Mouse (Mus musculus) myocyte (in vitro differentiated cells): ENCODE measurements around the gene Slc6a11. TPM values are rescaled to one million over a fixed set of nuclear protein-coding genes. Genes with fewer than 3 reads are reported as not detected.

Experiments used
- H3K27me3 ChIP-seq: one replicate; pipeline ENCODE4 v1.6.1; 2011; ENCODE audit not compliant: control insufficient read depth, insufficient read depth, insufficient read length
- H3K36me3 ChIP-seq: one replicate; pipeline ENCODE4 v1.6.1; 2011; ENCODE audit not compliant: control insufficient read depth, insufficient read depth
- H3K4me2 ChIP-seq: one replicate; pipeline ENCODE4 v1.6.1; 2011; ENCODE audit warnings: low read depth, control low read depth
- H3K4me3 ChIP-seq: one replicate; pipeline ENCODE4 v1.5.1; 2011; ENCODE audit warnings: mild to moderate bottlenecking, control low read depth, moderate library complexity
- H3K79me2 ChIP-seq: one replicate; pipeline ENCODE4 v1.6.1; 2011; ENCODE audit not compliant: control insufficient read depth, insufficient read depth
- H3ac ChIP-seq: one replicate; pipeline ENCODE4 v1.6.1; 2011; ENCODE audit not compliant: control insufficient read depth, insufficient read length
- CEBPB ChIP-seq: IDR thresholded peaks from 2 replicates; pipeline ENCODE4 v1.6.1; 2011; ENCODE audit warnings: mild to moderate bottlenecking, moderate library complexity; ENCODE audit not compliant: poor library complexity, insufficient read depth, severe bottlenecking
- E2F4 ChIP-seq: IDR thresholded peaks from one replicate; pipeline ENCODE4 v1.6.1; 2011; ENCODE audit warnings: mild to moderate bottlenecking, control low read depth, moderate library complexity; ENCODE audit not compliant: insufficient read depth
- MAX ChIP-seq: IDR thresholded peaks from one replicate; pipeline ENCODE4 v1.6.1; 2011; ENCODE audit warnings: low read depth, mild to moderate bottlenecking, control low read depth
- MYOD1 ChIP-seq, 3 experiments: IDR thresholded peaks; one replicate each; pipeline ENCODE4 v1.6.1; 2011; ENCODE audit warnings: control low read depth in 2 of 3, low read depth in 2 of 3, mild to moderate bottlenecking in 2 of 3, moderate library complexity in 1 of 3; ENCODE audit not compliant: insufficient read length in 2 of 3, control insufficient read depth in 1 of 3
- MYOG ChIP-seq, 3 experiments: IDR thresholded peaks; one replicate each; pipeline ENCODE4 v1.6.1; 2011; ENCODE audit warnings: control low read depth in 2 of 3, low read depth in 2 of 3, mild to moderate bottlenecking in 2 of 3; ENCODE audit not compliant: insufficient read length in 2 of 3, control insufficient read depth in 1 of 3, insufficient read depth in 1 of 3
- POLR2A ChIP-seq: IDR thresholded peaks from one replicate; pipeline ENCODE4 v1.6.1; 2011; ENCODE audit warnings: low read depth, mild to moderate bottlenecking, control low read depth, moderate library complexity; ENCODE audit not compliant: insufficient read length
- POLR2AphosphoS2 ChIP-seq: IDR thresholded peaks from one replicate; pipeline ENCODE4 v1.6.1; 2011; ENCODE audit warnings: low read depth, control low read depth; ENCODE audit not compliant: insufficient read length
- REST ChIP-seq: IDR thresholded peaks from one replicate; pipeline ENCODE4 v1.6.1; 2011; ENCODE audit warnings: mild to moderate bottlenecking, control low read depth, moderate library complexity; ENCODE audit not compliant: insufficient read depth, insufficient read length
- SRF ChIP-seq: IDR thresholded peaks from one replicate; pipeline ENCODE4 v1.6.1; 2011; ENCODE audit warnings: low read depth; ENCODE audit not compliant: control insufficient read depth, insufficient read length
- TCF12 ChIP-seq: IDR thresholded peaks from one replicate; pipeline ENCODE4 v1.6.1; 2011; ENCODE audit warnings: mild to moderate bottlenecking, control low read depth; ENCODE audit not compliant: poor library complexity, insufficient read depth, severe bottlenecking
- TCF3 ChIP-seq: IDR thresholded peaks from one replicate; pipeline ENCODE4 v1.6.1; 2011; ENCODE audit warnings: low read depth, control low read depth; ENCODE audit not compliant: insufficient read length
- USF1 ChIP-seq: IDR thresholded peaks from one replicate; pipeline ENCODE4 v1.6.1; 2011; ENCODE audit warnings: low read depth, mild to moderate bottlenecking, control low read depth, moderate library complexity
- polyA plus RNA-seq: library from polyadenylated mRNA; unstranded; fragments of >200 nt; fragmentation: generic; extraction: Trizol; gene quantifications from one replicate; pipeline ENCODE4 v1.2.1, GENCODE M21; 2012; ENCODE audit warnings: missing spikeins

Slc6a11 gene
- polyA plus RNA-seq, 1 experiment, result not detected

DNA sequence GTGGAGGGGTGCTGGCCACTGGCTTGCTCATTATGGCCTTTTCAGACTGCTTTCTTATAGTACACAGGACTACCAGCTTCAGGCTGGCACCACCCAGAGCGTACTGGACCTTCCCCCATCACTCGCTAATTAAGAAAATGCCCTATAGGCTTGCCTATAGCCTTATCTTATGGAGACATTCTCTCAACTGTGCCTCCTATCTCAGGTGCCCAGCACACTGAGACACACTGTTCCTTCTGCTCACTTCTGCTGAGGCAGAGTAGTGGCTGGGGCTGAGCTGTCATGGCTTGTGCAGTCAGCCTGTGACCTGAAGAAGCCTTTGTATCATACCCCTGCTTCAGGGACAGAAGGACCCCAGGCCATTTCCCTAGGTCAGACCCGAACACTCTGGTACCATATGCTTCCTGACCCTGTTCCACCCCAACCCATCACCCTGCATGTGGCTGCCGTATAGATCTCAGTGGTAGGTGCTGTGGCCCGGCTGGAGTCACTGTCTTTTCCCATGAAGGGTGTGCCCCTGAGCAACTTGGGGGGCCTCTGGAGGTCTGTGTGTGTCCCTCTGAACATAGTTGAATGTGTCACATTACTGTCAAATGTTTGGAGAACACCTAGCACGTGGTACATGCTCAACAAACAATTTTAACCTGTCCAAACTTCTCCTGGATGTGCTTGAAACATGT is 14.7 kb downstream of the Slc6a11 start:
- Histone ChIP-seq H3K4me3 (no peak overlapping the region), H3K36me3 (no peaks in the 10 kb centered on the region)
- TF ChIP-seq MYOG (IDR thresholded peaks at IDR 0.05; ENCODE audit: control insufficient read depth in 1 of 3, insufficient read depth in 1 of 3, insufficient read length in 2 of 3, low read depth in 2 of 3) (no peak), TCF3 (no peak)

GRCm38 (mm10) chr6:114155720-114156119 is 24.7 kb downstream of the Slc6a11 start:
- no peaks in the 10 kb centered on the region for H3K79me2 ChIP-seq
- peaks cover 64% of the 10 kb centered on the region for H3K27me3 ChIP-seq
- no peak overlapping the region for H3K4me2 ChIP-seq
- H3K4me3 ChIP-seq, result no peak overlapping the region
- H3ac ChIP-seq, result no peak overlapping the region
- no peaks in the 10 kb centered on the region for H3K36me3 ChIP-seq
- TF ChIP-seq REST (no peak), E2F4 (no peak), POLR2AphosphoS2 (no peak), MYOD1 (IDR thresholded peaks at IDR 0.05; ENCODE audit: control insufficient read depth in 1 of 3, insufficient read length in 2 of 3, low read depth in 2 of 3) (no peak), USF1 (no peak), CEBPB (no peak), MYOG (IDR thresholded peaks at IDR 0.05; ENCODE audit: control insufficient read depth in 1 of 3, insufficient read depth in 1 of 3, insufficient read length in 2 of 3, low read depth in 2 of 3) (no peak), SRF (no peak), POLR2A (no peak), TCF3 (no peak), MAX (no peak), TCF12 (no peak)

More for the DNA sequence above, 14.7 kb downstream of the Slc6a11 start:
- no peak overlapping the region for H3ac ChIP-seq
- H3K27me3 ChIP-seq, result peaks cover 48% of the 10 kb centered on the region
- H3K4me2 ChIP-seq, result no peak overlapping the region
- no peaks in the 10 kb centered on the region for H3K79me2 ChIP-seq

- no peak for TF ChIP-seq MYOD1 (IDR thresholded peaks at IDR 0.05; ENCODE audit: control insufficient read depth in 1 of 3, insufficient read length in 2 of 3, low read depth in 2 of 3)
- no peak for TF ChIP-seq MAX
- TF ChIP-seq CEBPB, result no peak
- TF ChIP-seq TCF12, result no peak
- TF ChIP-seq USF1, result no peak
- no peak for TF ChIP-seq E2F4
- TF ChIP-seq REST, result no peak
- no peak for TF ChIP-seq TCF3
- no peak for TF ChIP-seq POLR2A
- TF ChIP-seq SRF, result no peak
- TF ChIP-seq POLR2AphosphoS2, result no peak
- Histone ChIP-seq H3K4me3 (no peak overlapping the region), H3K4me2 (no peak overlapping the region), H3K79me2 (no peaks in the 10 kb centered on the region), H3ac (no peak overlapping the region), H3K27me3 (peaks cover 44% of the 10 kb centered on the region), H3K36me3 (no peaks in the 10 kb centered on the region)
Measured at GRCm38 (mm10) chr6:114158811-114159210, 27.8 kb downstream of the Slc6a11 start.

DNA sequence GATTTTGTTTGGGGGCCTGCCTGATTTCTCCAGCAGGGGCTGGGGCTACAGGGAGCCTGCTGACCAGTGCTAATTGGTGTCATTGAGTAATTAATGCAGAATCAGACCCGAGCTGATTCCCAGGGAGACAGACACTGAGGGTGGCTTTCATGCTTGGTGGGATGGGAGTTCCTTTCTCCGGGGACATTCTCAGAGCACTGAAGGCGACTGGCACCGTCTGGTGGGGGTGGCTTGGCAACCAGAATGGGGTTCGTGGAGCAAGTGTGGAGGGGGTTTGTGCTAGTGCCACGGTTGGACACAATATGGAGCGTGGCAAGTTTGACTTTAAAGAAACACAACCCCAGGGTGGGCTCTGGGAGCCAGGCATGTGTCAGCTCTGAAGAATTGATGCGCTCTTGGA is 29.7 kb downstream of the Slc6a11 start:
- no peaks in the 10 kb centered on the region for H3K79me2 ChIP-seq
- no peak overlapping the region for H3ac ChIP-seq
- no peaks in the 10 kb centered on the region for H3K36me3 ChIP-seq
- TF ChIP-seq TCF3 (no peak), MYOD1 (IDR thresholded peaks at IDR 0.05; ENCODE audit: control insufficient read depth in 1 of 3, insufficient read length in 2 of 3, low read depth in 2 of 3) (no peak), MYOG (IDR thresholded peaks at IDR 0.05; ENCODE audit: control insufficient read depth in 1 of 3, insufficient read depth in 1 of 3, insufficient read length in 2 of 3, low read depth in 2 of 3) (no peak), POLR2AphosphoS2 (no peak), POLR2A (no peak), USF1 (no peak)
- H3K4me2 ChIP-seq, result no peak overlapping the region
- H3K4me3 ChIP-seq, result no peak overlapping the region
- H3K27me3 ChIP-seq, result peaks cover 48% of the 10 kb centered on the region

DNA sequence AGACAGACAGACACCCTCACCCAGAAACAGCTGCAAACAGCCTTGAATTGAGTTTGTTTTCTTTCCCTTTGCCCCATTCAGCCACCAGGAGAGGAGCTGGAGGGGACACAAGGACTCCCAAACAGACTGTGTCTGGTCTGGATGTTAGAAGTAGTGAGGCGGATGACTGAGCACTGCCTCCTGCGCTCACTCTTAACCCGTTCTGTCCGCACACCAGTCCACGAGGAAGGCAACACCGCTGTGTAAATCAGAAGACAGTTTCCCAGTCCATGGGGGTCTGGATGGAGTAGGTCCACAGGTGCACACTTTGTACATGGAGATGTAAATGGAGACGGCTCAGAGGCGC is 43.0 kb downstream of the Slc6a11 start:
- Histone ChIP-seq H3K79me2 (no peaks in the 10 kb centered on the region), H3ac (no peak overlapping the region), H3K4me3 (no peak overlapping the region), H3K4me2 (no peak overlapping the region), H3K27me3 (peaks cover 28% of the 10 kb centered on the region), H3K36me3 (no peaks in the 10 kb centered on the region)
- TF ChIP-seq TCF12 (no peak), REST (no peak), MYOD1 (IDR thresholded peaks at IDR 0.05; ENCODE audit: control insufficient read depth in 1 of 3, insufficient read length in 2 of 3, low read depth in 2 of 3) (no peak), MAX (no peak), SRF (no peak), USF1 (no peak), POLR2AphosphoS2 (no peak), CEBPB (no peak), MYOG (IDR thresholded peaks at IDR 0.05; ENCODE audit: control insufficient read depth in 1 of 3, insufficient read depth in 1 of 3, insufficient read length in 2 of 3, low read depth in 2 of 3) (no peak), POLR2A (no peak), E2F4 (no peak), TCF3 (no peak)
